Mouse (Mus musculus) spleen, adult 12 weeks (tissue): ENCODE results near the gene 2510009E07Rik.

Source experiments
- DNase-seq: peaks from one replicate; pipeline ENCODE4 v3.0.0; 2022; ENCODE audit warnings: low spot score

The 2510009E07Rik gene

DNA sequence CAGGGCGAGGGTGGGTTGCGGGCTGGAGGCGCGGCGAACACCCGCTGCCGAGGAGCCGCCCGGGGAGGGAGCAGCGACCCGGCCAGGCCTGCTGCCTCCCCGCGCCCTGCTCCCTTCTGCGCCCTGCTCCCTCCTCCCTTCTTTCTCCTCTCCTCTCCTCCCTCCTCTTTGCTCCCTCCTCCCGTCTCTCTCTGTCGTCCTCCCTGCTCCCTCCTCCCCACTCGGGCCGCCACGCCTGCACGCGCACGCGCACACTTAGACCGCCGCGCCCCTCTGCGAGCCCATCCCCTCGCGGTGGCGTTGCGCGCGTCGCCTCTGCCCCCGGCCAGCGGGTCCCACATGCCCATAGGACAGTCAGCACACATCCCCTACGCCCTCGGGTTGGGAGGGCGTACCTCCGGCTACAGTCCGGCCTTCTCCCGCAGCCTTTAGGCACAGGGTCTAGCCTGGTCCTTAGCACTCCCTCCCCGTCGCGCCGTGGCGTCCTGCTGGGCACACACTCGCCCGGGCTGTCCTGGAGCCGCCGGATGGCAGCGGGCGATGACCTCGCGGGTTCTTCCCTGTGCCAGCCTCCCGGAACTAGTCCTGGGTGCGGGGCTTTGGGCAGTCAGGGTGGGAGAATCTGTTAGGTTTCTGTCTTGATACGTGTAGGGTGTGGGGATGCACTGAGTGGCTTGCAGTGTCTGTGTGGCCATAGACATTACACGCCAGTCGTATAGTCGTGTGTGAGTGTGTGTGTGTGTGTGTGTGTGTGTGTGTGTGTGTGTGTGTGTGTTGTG is at the start of gene 2510009E07Rik:
TSS of gene 2510009E07Rik (minus strand) at position 203 of the 779 bp plus-strand sequence.
- peak; percentile 3 for DNase-seq

DNA sequence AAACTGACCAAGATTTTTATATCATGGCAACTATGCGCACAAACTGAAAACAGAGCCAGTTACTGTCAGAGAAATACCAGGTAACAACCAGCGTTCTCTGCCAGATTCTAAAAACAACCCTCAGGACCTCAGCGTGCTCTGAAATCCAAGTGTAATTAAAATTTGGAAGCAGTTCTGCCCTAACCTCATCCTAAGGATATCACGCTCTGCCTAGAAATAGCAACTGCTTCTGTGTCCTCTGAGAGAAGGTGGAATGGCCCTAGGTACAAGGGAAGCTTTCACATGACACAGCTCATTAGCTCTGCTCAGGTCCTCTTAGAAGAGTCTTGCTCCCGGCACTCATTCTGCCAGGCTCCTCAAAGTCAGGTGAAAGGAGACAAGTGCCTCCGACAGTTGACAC is 48.9 kb upstream of the 2510009E07Rik start:
- DNase-seq, result no peak

DNA sequence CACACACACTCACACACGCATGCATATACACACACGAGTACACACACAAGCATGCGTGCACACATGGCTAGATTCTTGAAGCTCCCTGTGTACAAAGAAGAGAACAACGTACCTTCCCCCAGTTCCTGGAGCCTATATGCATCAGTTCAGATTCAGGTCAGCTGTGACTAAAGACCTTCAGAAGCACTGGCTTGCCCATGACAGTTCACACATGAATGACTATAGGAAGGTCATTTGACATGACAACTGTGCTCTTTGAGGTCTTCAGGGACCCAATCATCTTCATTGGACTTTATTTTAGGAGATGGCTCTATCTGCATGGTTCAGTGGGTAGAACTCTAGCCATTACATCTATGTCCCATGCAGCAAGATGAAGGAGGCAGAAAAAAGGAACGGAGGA is 48.4 kb upstream of the 2510009E07Rik start:
- DNase-seq, result no peak

DNA sequence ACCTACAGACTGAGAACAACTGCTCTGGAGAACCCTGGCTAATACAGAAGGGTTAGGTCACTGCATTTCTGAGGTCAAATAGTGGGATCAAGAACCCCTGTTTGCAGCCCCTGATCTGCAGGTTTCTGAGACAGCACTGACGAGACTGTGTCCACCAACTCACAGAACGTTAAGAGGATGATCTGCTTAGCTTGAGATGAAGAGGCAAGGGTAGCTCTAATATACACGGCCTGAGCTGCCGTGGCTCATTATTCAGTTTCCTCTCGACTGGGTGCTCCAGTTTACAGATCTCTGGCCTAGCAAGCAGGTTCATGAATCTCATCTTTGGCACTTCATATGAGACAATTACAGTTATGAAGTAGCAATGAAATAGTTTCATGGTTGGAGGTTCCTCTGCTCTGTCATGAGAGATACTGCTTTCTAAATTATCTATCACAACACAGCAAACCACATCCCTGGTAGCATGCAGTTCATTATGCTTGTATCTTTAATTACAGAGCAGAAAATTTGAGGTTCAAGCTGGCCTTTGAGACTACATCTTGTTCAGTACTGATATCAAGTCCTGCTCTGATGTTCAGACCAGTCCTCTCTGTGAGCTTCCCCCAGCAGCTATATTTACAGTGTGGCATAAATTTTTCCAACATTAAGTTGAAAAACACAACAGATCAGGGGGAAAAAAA is 47.9 kb upstream of the 2510009E07Rik start:
- no peak for DNase-seq

DNA sequence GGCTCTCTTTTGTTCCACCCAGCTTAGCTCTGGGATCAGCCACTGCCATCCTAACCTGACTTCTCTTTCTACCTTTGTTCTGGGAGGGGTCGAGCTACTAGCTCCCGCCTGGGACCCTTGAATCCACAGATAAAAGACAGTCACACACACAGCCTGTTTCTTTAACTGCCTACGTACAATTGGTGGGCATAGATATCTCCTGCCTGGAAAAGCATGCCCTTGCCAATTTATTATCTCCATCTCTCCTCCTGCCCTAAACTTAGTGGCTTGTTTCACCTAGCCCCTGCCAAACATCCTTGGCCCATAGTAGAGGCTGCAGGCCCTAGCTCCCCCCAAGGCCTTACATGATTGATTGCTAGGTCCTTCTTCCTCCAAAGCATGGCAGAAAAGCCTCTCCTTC is 47.1 kb upstream of the 2510009E07Rik start:
- no peak for DNase-seq

DNA sequence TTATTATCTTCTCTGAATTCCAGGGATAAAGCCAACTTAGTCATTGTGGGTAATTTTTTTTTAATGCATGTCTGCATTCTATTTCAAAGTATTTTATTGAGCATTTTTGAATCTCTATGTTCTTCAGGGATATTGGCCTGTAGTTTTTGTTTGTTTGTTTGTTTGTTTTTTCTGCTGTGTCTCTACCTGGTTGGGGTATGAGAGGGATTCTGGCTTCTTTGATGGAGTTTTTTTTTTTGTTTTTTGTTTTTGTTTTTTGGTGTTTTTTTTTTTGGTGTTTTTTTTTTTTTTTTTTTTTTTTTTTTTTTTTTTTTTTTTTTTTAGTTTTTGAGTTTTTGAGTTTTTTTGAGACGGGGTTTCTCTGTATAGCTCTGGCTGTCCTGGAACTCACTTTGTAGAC is 41.2 kb upstream of the 2510009E07Rik start:
- no peak for DNase-seq

DNA sequence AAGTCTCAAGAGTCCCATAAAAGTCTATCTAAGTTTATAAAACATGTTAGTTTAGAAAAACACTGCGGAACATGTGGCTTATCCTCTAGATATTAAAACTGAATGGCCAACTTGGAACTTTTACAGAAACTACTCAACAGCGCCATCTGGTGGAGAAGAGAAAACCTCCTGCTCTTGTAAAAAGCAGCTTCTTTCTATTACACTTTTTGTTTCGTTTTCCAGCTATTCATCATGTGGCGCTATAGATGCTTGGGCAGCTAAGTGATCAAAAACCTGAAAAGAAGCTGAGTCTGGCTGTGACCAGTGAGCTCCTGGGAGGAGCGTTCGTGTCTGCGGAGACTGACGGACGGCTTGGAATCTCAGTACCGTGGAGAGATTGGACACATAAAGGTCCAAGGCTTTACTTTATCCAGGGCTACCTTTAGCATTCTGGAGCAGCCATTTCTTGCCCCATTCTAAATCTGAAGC is 33.5 kb upstream of the 2510009E07Rik start:
- peak; percentile 39 for DNase-seq

DNA sequence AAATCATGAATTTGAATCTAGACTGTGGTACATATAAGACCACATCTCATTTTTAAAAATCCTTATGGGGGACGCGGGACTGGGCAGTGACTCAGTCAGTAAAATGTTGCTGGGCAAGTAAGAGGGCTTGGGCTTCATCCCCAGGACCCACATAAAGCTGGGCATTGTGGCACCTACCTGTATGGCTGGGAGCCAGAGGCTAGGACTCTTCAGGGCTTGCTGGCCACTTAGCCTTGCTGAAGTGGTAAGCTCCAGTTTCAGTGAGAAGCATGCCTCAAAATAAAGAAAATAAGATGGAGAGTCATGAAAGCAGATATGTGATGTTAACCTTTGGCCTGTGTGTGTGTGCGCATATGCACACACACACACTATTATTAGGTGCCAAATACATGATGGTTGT is 33.0 kb upstream of the 2510009E07Rik start:
- DNase-seq, result no peak

DNA sequence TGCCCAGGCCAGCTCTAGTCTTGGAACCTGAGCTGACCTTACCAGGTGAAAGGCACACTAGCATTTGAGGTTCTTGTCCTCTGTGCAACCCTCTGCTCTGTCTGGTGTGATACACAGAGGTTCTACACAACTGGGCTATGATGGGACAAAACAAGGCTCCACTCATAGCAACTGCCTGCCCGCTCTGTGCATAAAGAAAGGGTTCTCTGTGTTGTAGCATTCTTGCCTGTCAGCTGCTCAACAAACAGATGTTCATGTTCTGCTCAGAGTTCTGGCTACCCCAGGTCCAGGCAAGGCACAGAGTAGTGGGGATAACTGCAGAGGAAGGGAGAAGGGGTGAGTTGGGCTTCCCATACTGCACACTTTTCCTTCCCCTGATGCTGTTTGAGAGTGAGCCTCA is 29.8 kb upstream of the 2510009E07Rik start:
- DNase-seq, result no peak

DNA sequence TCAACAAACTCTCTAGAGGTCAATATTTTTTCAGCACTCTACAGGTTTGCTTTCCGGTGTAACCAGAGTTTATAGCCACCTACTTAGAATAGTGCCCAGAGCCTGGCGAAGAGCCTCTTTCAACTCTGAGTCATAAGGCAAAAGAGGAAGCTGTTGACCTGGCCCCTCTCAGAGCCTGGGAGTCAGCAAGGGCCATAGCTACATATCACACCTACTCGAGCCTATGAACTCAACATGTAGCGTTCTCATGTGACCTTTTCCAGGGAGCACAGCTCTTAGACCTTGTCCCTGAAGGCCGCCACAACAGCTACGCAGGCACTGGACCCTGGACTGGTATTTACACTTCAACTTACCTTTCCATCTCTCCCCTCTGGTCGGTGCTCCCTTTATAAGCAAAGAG is 25.3 kb upstream of the 2510009E07Rik start:
- no peak for DNase-seq

DNA sequence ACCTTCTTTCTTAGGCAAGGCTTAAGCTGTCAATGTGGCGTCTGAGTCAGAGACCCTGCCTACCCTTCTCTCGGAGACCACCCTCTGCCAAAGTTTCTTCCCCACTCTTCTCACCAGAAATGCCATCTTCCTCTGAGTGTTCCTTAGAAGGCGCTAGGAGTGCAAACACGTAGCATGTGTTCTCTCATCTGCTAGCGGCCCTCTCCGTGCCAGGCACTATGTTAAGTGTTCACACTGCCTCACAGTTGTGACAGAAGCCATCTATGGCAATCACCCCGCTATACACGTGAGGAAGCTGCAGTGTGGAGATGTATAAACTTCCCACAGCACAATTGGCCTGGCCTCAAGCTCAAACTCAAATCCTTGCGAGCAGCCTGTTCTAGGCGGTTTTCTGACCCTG is 20.1 kb upstream of the 2510009E07Rik start:
- DNase-seq, result no peak

DNA sequence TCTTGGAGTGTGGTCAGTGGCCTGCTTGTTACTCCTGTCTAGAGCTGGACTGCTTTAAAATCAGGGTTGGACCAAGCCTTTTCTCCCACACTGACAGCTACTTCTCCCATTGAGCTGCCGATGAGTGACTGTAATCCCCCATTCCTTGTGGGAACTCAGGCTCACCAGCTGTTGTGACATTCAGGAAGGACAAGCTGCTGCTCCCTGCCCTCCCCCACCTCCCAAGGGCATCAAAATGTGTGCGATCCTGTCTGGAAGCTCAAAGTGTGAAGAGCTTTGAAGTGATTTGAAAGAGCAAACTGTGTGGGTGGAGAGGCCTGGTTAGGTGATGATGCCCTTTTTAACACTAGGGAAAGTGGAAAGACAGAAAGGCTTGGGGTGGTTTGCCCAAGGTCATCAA is 15.9 kb upstream of the 2510009E07Rik start:
- no peak for DNase-seq

DNA sequence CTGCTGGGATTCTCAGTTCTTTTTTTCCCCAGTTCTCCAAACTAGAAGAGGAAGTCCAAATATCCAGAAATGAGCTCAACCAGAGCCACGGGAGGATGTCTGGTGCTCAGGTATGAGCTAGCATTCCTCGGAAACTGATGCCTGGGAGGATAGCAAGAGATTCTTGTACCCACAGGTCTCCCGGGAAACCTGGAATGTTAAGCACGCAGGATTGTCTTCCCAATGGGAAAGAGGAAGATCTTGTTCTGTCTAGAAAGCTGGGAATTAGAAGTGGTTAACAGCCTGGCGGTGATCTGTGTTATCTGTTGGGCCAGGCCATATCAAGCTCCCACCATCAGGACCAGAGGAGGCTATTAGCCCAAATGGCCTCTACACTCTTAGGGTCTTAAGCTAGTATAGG is 10.2 kb upstream of the 2510009E07Rik start:
- no peak for DNase-seq

DNA sequence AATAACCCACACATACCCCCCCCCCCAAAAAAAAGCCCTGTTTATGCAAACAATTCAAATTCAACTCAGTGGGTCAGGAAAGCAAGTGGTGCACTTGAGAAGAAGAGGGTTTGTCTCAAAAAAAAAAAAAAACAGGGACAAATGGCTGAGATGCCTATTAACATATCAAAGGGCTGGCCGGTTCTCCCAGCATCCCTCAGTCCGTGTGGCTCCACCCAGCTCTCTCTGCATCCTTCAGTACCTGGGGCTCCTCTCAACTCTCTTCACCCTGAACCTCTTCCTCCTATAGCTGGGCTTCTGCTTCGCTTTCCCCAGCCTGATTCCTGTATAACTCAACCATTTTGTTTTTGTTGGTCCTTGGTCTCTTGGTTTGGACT is 7.8 kb upstream of the 2510009E07Rik start:
- DNase-seq, result no peak

DNA sequence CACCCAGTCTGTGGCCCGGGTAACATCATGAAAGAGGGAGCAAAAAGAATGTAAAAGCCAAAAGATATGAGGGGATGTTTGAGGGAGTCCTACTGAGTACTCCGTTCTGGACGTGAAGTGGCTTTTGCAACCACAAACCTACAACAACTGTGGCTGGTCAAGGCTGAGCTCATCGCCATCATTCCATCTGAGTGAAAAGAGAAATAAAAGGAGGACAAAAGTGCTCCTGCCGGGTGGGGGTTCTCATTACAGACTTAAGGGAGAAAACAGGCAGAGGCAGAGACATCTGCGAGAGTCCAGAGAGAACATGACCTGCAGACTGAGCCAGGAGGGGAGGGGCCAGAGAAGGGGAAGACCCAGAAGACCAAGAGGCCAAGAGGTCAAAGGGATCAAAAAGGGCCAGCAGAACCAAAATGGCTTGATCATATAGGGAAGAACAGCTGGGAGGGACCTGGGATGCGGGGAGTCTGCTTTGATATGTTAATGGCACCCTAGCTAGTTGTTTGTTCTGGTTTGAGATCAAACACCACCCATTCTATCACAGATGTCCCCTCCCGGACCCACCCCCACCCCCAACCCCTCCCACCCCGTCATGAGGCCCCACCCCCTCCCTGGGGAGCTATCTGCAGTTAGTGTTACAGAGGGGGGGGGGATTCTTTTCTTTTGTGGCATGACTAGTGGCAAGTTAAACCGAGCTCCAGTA is 7.3 kb upstream of the 2510009E07Rik start:
- no peak for DNase-seq

DNA sequence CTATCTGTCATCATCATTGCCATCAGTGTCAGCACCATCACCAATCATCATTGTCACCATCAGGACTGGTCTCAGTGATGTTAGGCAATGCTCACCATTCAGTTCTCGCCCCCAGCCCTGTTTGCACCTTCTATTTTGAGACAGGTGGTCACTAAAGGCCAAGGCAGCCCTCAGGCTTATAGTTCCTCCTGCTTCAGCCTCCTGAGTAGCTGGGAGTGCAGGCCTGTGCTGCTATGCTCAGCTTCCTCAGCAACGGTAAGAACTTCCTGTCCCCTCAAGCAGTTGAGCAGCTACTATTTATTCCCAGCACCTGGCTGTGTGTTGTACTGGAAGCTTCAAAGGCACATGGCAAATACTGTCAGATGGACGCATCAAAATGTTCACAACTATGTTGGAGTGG is 3.7 kb upstream of the 2510009E07Rik start:
- DNase-seq, result no peak

DNA sequence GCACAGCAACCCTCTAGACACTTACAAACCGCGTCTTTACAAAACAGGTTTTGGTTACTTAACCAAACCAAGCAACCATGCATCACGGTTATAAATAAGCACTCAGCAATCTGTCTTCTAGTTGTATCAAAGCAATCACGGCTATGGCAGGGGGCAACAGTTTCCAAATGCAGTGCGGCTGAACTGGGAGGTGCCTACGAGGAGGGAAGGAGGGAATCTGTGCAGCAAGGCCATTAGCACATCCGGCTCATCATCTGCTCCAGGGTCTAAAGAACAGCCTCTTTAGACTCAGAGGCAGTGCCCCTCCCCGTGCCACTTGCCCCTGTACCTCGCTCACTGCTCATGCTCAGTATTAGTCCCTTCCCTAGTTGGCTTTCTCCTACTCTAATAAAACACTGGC is 2.5 kb upstream of the 2510009E07Rik start:
- no peak for DNase-seq

DNA sequence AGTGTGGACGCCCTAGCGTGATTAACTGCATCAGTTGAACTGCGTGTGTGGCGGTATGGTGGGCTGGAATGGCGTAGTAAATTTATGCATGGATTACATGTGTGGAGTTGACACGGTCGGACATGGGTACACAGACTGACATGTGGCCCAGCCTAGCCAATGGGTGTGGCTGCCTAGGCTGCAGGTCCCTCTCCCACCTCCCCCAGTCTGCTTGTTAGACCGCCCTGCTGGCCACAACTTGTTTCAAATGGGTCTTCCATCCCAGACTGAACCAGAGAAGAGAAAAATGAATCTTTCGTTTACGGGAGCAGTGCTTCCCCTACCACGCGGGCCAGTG is 745 bp upstream of the 2510009E07Rik start:
- no peak for DNase-seq

DNA sequence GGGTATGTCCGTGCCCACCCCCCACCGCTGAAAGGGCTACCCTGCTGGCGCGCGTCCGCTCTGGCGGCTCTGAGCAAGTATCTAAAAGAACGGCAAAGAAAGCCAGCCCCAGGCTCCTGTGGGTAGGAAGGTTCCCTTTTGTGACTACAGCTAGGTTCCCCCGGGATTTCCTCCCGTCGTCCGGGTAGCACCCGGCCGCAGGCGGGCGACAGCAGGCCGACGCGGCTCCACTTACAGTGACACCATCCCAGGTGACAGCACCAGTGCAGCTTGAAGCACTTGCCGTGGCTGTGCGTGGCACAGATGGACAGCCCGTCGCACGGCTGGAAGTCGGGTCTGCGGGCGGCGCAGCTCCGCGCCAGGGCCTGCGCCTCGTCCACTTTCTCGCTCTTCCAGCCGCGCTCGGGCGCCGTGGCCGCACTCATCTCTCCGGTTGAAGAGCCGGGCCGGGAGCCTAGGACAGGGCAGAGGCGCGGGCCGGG is 443 bp downstream of the 2510009E07Rik start:
- DNase-seq, result peak; percentile 14

DNA sequence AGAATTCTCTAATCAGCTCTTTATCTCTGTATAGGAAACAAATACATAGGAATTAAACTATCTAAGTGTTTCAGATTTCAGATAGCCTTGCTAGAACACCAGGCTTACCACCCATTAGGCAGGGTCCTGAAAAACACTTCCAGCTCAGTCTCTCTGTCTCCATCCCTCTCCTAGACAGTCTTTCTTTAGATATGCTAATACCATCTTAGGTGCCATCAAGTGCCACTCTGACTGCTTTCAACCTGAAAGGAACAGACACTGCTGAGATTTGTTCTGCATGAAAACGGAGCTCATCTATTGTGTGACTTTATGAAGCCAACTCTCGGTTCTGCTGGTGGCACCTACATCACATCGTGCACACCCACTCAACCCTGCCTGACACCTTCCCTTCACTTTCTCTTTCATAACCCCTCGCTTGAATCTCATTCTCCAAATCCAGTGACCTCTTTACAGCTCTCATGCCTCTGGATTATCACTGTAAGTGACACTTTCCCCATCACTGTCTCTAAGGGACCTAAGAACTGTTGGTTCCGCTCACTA is 4.2 kb downstream of the 2510009E07Rik start:
- no peak for DNase-seq

DNA sequence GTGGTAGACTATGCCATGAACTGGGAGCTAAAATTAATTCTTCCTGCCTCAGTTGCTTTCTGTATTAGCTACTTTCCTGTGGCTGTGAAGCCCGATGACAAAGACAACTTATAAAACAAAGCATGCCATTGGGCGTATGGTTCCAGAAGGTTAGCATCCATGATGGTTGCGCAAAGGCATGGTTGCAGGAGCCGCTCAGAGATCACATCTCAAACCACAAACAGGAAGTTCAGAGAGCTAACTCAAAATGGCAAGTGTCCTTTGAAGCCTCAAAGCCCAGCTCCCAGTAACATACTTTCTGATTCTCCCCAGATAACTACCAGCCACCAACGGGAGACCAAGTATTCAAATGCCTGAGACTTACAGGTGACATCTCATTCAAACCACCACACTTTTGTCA is 5.3 kb downstream of the 2510009E07Rik start:
- DNase-seq, result no peak

DNA sequence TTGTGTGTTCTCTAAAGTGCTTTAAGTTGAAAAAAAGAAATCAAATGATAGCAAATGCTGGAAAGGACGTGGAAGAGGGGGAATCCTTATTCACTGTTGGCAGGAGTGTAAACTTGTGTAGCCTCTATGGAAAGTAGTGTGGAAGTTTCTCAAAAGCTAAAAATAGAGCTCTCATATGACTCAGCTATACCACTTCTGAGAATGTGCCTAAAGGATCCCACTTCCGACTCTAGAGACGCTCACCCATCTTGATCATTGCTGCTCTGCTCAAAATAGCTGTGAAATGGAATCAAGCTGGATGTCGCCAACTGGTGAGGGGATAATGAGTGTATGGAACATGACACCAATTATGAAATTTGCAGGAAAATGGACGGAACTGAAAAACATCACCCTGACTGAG is 7.1 kb downstream of the 2510009E07Rik start:
- DNase-seq, result no peak

DNA sequence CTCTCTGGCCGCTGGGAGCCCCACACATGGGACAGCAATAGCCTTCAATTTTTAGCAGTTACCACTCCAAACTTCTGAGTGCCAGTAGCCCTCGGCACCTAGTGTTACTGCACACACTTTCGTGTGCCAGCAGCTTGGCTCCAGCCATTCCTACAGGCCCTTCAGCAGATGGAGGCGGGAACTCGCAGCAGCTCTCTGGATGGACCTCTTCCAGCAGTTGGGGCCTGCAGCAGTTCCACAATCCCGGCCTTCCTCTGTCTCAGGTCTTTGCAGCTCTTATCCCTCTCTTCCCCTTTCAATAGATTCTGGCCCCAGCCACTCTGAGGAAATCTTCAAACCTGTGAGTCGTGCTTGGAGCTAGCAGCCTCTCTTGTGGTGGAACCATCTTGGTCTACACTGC is 17.7 kb downstream of the 2510009E07Rik start:
- DNase-seq, result no peak
